Mouse (Mus musculus): Measurements from ENCODE around the gene Spred3.
"Not testable (repeated sequence)": the region's sequence is repeated elsewhere in the genome, so short reads cannot be mapped to it uniquely, and the experiment has no call there.

Gene Spred3

DNA sequence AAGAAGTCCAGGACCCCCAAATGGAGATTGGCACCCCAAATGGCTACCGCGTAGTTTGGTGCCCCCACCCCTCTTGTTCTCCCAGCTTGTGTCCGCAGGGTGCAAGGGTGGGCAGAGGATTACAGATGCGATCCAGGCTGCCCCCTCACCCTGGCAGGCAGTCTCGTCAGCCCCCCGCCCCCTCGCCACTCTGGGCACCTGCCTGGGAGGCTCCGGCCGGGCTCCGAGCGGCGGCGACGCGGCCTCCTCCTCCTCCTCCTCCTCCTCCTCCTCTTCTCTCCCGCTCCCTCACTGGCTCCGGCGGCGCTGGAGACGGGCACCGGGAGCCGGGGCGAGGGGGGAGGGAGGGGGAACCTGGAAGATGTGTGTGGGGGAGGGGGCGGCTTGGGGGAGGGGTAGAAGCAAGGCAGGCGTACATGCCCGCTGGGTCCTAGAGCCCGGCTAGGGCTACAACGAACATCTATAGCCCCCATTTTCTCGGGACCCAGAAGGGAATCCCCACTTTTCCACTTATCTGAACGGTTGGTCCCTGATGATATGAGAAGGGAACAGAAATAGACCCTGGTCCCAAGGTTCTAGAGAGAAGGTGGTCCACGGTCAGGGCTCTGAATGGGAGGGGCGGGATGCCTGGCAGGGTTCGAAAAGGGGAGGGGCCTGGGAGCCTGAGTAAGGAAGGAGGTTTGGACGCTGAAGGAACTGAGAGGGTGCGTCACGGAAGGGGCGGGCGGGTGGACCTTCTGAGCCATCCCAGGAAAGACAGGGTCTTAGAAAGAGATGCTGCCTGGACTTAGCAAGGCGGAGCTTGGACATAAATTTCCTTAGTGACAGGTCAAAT, 763 bp downstream of the Spred3 start:
- peak; percentile 89 for DNase-seq (ENCODE audit: low spot score)

- DNase-seq (ENCODE audit: low spot score) = peak; percentile 67
Measured at GRCm38 (mm10) chr7:29168791-29169230, 1.4 kb downstream of the Spred3 start.

GRCm38 (mm10) chr7:29168121-29168695, 2.0 kb downstream of the Spred3 start:
- no peak for DNase-seq (ENCODE audit: low spot score)

- DNase-seq (ENCODE audit: low spot score) = peak; percentile 58
Measured at GRCm38 (mm10) chr7:29167656-29168055, 2.6 kb downstream of the Spred3 start.

GRCm38 (mm10) chr7:29162750-29163525, 7.3 kb downstream of the Spred3 start:
- peak; percentile 63 for DNase-seq (ENCODE audit: low spot score)

DNA sequence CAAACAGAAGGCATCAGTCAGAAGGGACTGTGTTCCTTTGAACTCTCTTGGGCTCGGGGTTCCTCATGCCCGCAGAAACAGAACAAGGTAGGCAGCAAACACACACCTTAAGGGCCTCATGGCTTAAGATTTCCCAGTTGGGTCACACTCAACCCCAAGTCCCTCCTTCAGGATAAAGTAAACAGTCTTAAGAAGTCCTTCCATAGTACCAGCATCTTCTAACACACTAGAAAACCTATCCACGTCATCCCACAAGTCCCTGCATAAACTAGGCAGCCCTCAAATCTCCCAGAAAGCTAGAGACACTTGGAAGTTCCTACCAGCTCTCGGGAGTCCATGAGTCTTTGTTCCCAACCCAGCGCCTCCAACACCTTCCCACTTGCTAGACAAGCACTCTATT, 7.9 kb downstream of the Spred3 start:
- no peak for DNase-seq (ENCODE audit: low spot score)

- DNase-seq (ENCODE audit: low spot score) = no peak
Measured at GRCm38 (mm10) chr7:29158264-29158663, 11.9 kb downstream of the Spred3 start.

DNA sequence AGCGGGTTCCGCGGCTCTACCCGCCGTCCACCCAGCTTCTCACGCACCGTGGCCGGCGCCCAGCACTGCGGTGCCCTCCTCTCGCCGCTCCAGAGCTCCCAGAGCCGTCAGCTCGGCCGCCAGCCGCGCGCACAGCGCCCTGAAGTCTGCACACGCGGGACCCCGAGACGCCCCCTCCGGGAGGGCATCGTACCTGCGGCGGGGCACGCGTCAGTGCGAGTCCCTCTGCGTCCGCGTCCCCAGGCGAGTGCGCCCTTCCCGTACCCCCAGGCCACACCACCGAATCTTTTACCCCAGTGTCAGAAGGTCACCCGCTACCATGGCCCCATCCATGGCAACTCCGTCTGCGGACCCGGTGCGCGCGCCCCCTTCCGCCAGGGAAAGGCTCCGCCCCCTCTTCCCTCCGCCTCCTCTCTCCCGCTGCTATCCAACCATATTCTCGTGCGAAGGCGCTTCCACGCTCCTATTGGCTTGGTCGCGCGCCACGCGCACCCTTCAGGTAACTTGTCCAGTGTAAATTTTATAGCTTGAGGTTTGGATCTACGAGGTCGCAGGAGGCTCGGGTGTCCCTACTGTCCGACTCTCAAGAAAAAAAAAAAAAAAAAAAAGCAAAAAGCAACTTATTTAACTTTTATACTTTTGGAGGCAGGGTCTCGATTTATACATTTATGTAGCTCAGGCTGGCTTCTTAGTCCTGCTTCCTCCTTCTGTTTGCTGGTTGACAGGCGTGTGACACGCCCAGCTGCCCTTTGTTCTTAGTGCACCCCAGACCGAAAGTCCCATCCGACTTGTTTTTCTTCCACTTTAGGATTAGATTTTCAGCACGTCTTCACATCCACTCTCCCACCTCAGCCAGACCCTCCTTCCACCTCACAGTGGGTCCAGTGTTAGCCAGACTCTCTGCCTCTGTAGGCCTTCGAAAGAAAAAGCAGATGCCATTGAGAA, 14.1 kb downstream of the Spred3 start, which contains the start of gene Fam98c:
Fam98c (minus strand) TSS at position 397 of the 945 bp plus-strand sequence.
- DNase-seq (ENCODE audit: low spot score) = peak; percentile 88

- DNase-seq (ENCODE audit: low spot score) = peak; percentile 96
Measured at GRCm38 (mm10) chr7:29155196-29155837, 14.9 kb downstream of the Spred3 start.

GRCm38 (mm10) chr7:29154018-29154720, 16.0 kb downstream of the Spred3 start:
- DNase-seq (ENCODE audit: low spot score) = no peak

- DNase-seq (ENCODE audit: low spot score) = no peak
Measured at GRCm38 (mm10) chr7:29151486-29151885, 18.7 kb downstream of the Spred3 start.

DNA sequence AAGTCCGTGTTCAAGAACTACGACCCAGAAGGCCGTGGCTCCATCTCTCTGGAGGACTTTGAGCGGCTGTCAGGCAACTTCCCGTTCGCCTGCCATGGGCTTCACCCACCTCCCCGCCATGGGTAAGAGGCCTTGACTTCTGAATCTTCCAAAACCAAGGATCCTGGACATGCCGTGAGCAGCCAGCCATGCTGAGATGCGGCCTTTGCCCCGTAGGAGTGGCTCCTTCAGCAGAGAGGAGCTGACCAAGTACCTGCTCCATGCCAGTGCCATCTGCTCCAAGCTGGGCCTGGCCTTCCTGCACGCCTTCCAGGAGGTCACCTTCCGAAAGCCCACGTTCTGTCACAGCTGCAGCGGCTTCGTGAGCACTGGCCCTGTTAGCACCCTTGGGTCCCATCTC, 21.4 kb downstream of the Spred3 start:
- DNase-seq (ENCODE audit: low spot score) = no peak

- DNase-seq (ENCODE audit: low spot score) = no peak
Measured at GRCm38 (mm10) chr7:29146625-29147367, 23.4 kb downstream of the Spred3 start.

DNA sequence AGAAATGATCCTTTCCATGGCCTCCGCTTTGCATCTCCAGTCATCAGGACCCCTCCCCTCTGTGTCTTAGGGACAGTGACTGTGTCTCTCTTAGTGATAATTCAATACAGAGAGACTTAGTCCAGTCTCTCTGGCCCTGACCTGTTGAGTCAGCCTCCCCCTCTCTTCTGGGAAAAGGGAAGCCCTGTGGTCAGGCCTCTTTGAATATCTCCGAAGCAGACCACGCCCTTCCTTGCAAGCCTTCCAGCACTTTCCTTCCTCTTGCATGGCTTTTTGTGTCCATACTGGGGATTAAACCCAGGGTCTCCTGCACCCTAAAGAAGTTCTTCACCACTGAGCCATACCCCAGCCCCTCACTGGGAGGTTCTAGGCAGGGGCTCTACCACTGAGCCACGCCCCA, 26.2 kb downstream of the Spred3 start:
- DNase-seq (ENCODE audit: low spot score) = no peak

- DNase-seq (ENCODE audit: low spot score) = no peak
Measured at GRCm38 (mm10) chr7:29141416-29141815, 28.8 kb downstream of the Spred3 start.

- DNase-seq (ENCODE audit: low spot score) = not testable (repeated sequence)
Measured at GRCm38 (mm10) chr7:29139237-29139636, 31.0 kb downstream of the Spred3 start.

DNA sequence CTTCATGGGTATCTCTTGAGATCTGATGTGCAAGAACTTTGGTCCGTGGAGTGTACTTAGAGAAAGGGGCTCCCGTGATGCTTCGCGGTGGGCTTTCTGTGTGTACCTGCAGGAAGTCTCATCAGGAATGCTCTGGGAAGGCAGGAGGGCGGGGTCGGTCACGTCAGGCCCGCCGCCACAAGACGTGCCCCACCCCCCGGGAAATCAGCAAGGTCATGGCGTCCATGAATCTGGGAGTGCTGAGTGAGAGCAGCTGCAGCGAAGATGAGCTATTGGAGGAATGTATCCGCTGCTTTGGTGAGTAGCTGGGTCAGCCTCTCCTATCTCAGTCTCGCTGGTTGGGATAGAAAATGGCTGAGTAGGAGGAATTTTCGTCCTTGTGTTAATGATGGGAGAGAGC, 32.8 kb downstream of the Spred3 start:
- no peak for DNase-seq (ENCODE audit: low spot score)

DNA sequence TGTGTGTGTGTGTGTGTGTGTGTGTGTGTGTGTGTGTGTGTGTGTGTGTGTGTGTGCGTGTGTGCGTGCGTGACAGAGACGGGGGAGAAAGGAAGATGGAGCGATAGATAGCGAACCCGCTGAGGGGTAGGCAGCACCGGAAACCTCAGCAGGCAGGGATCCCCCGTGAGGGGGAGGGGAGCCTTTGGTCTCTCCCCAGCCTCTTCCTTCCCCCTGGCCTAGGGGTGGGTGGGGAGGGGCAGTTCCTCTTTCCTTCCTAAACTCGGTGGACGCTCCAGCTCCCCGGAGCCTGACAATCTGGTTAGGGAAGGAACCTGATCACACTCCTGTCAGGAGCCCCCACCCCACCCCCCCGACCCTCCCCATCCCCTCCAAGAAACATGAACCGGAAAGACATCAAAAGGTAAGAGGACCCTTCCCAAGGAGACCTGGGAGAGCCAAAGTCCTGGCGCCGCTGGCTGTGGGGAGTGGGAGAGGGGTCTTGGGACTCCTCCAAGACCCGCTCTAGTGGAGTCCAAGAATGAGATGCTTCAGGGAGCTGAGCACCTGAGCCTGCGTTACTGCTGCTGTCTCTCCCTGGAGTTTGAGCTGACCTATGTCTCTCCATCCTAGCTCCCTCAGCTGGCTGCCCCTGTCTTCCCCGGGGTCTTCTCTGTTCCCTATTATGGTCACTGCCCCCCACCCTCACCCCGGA, 35.4 kb downstream of the Spred3 start, which contains the start of gene Rasgrp4:
Rasgrp4 (plus strand) TSS at position 159 of the 694 bp plus-strand sequence.
- DNase-seq (ENCODE audit: low spot score) = no peak

GRCm38 (mm10) chr7:29134230-29134629, 36.0 kb downstream of the Spred3 start:
- DNase-seq (ENCODE audit: low spot score) = no peak

All from testis, postnatal 10 days (tissue).